16 mouse cellular contexts compared by ENCODE assay signal in the genomic region with DNA sequence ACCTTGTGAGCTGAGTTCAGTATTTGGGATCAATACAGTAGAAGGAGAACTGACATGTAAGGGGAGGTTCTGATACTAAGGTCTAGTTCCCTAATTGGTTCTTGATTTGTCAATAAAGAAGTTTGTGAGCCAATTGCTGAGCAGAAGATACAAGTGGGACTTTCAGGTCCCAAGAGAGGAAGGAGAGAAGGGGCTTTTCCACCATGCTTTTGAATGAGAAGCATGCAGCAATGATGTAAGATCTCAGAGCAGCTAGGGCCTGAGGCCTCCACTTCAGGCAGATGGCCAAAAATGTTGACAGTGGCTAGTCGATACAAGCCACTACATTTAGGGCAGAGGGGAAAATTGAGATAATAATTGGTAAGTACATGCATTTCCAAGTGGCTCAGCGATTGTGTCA.
"Had no signal": no experiment of that assay in that cellular context is flagged by ENCODE, and none has a peak within 500 bp of the region (broad histone marks: within the 10 kb centered on the region; RNA-seq: fewer than 3 reads in every experiment).

No protein-coding gene starts in this region.

- H3K27me3 ChIP-seq: neural tube, embryonic 13.5 days; neural tube, embryonic 15.5 days; stomach, embryonic 15.5 days had no signal

- H3K27ac ChIP-seq: neural tube, embryonic 13.5 days; neural tube, embryonic 15.5 days; stomach, embryonic 15.5 days; stomach, postnatal 0 days had no signal

- DNase-seq: retina, postnatal 1 day; right cerebral cortex, adult 18-20 months; right cerebral cortex, postnatal 14 days; right cerebral cortex, postnatal 25 days; right cerebral cortex, postnatal 4 days; spleen, adult 18-20 months; thymus, adult 18-20 months; thymus, adult 2 months; thymus, postnatal 14 days; thymus, postnatal 25 days; thymus, postnatal 36 days; thymus, postnatal 4 days had no signal

- H3K4me2 ChIP-seq: neural tube, embryonic 13.5 days; neural tube, embryonic 15.5 days; stomach, embryonic 15.5 days had no signal

- H3K9ac ChIP-seq: neural tube, embryonic 13.5 days; neural tube, embryonic 15.5 days; stomach, embryonic 15.5 days had no signal

- H3K4me1 ChIP-seq: neural tube, embryonic 13.5 days; neural tube, embryonic 15.5 days; stomach, embryonic 15.5 days had no signal

- H3K9me3 ChIP-seq: neural tube, embryonic 13.5 days; neural tube, embryonic 15.5 days; stomach, embryonic 15.5 days had no signal

- H3K36me3 ChIP-seq: neural tube, embryonic 13.5 days; neural tube, embryonic 15.5 days; stomach, embryonic 15.5 days had no signal

- H3K4me3 ChIP-seq: neural tube, embryonic 13.5 days; neural tube, embryonic 15.5 days; stomach, embryonic 15.5 days had no signal
